Mouse (Mus musculus): ENCODE data around the gene Tecpr2.

The Tecpr2 gene

GRCm38 (mm10) chr12:110949410-110949809 lies 60.3 kb downstream of the Tecpr2 start:
- no peak for DNase-seq

- DNase-seq: no peak
Measured at GRCm38 (mm10) chr12:110950151-110950550, 61.1 kb downstream of the Tecpr2 start.

- DNase-seq: no peak
Measured at GRCm38 (mm10) chr12:110951236-110951635, 62.2 kb downstream of the Tecpr2 start.

GRCm38 (mm10) chr12:110952628-110953385 lies 63.7 kb downstream of the Tecpr2 start:
- DNase-seq: no peak

- no peak for DNase-seq
Measured at GRCm38 (mm10) chr12:110953443-110953842, 64.4 kb downstream of the Tecpr2 start.

- no peak for DNase-seq
Measured at GRCm38 (mm10) chr12:110953900-110954299, 64.8 kb downstream of the Tecpr2 start.

GRCm38 (mm10) chr12:110954351-110954991 lies 65.4 kb downstream of the Tecpr2 start:
- no peak for DNase-seq

GRCm38 (mm10) chr12:110961973-110962372 lies 72.9 kb downstream of the Tecpr2 start:
- no peak for DNase-seq

GRCm38 (mm10) chr12:110965500-110965899 lies 76.4 kb downstream of the Tecpr2 start:
- DNase-seq: no peak

GRCm38 (mm10) chr12:110966079-110966478 lies 77.0 kb downstream of the Tecpr2 start:
- no peak for DNase-seq

GRCm38 (mm10) chr12:110967146-110967545 lies 78.1 kb downstream of the Tecpr2 start:
- DNase-seq: no peak

GRCm38 (mm10) chr12:110970408-110970807 lies 81.3 kb downstream of the Tecpr2 start:
- DNase-seq: no peak

GRCm38 (mm10) chr12:110971972-110972371 lies 82.9 kb downstream of the Tecpr2 start:
- DNase-seq: no peak

- no peak for DNase-seq
Measured at GRCm38 (mm10) chr12:110973829-110974228, 84.8 kb downstream of the Tecpr2 start.

GRCm38 (mm10) chr12:110974295-110974694 lies 85.2 kb downstream of the Tecpr2 start:
- no peak for DNase-seq

- DNase-seq: no peak
Measured at GRCm38 (mm10) chr12:110974726-110975125, 85.7 kb downstream of the Tecpr2 start.

- no peak for DNase-seq
Measured at GRCm38 (mm10) chr12:110975385-110975784, 86.3 kb downstream of the Tecpr2 start.

- DNase-seq: no peak
Measured at GRCm38 (mm10) chr12:110975838-110976468, 86.9 kb downstream of the Tecpr2 start.

GRCm38 (mm10) chr12:110976589-110977344 lies 87.7 kb downstream of the Tecpr2 start:
- DNase-seq: no peak

- DNase-seq: no peak
Measured at GRCm38 (mm10) chr12:110977345-110977733, 88.3 kb downstream of the Tecpr2 start.

- DNase-seq: peak; percentile 31
Measured at GRCm38 (mm10) chr12:110977896-110978606, 89.0 kb downstream of the Tecpr2 start.

GRCm38 (mm10) chr12:110978607-110979406 lies 89.7 kb downstream of the Tecpr2 start, which contains the start of gene Ankrd9:
Gene Ankrd9 (minus strand): TSS chr12:110979040.
- DNase-seq: peak; percentile 99

Data from kidney, postnatal 10 days (tissue).